Mouse (Mus musculus) lung, adult 2 months (tissue): ENCODE measurements around the gene Arid5b.

Experiments used
- CTCF ChIP-seq: fragments of 200-500 bp; IDR thresholded peaks from 2 replicates; pipeline ENCODE4 v1.5.1; 2011; ENCODE audit warnings: mild to moderate bottlenecking, low read length, control low read depth; ENCODE audit not compliant: insufficient read depth
- POLR2A ChIP-seq: fragments of 200-500 bp; IDR thresholded peaks from 2 replicates; pipeline ENCODE4 v1.6.1; 2011; ENCODE audit warnings: low read depth, mild to moderate bottlenecking, control low read depth, low read length, borderline replicate concordance; ENCODE audit errors: extremely low read depth

DNA sequence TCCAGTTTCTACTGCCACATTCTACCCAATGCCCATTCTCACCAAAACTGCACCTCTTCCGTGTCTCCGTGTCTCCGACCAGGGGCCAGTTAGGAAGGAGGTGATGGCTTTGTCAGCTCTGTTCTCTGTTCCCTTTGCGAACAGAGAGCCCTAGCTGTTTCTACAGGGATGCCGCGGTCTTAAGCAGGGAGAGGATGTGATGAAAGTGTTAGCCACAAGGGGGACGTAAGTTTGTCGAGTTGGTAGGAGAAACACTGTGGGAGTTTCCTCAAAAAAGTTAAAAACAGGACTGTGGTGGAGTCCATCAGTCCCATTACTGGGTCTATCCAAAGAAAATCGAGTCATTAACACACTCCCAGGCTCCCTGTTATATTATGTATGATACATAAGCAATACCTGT, 106.6 kb downstream of the Arid5b start:
- TF ChIP-seq CTCF (no peak), POLR2A (no peak)
